Mouse (Mus musculus) heart, embryonic 13.5 days (tissue): ENCODE measurements around the gene Ndrg2. TPM values are rescaled to one million over a fixed set of nuclear protein-coding genes. Genes with fewer than 3 reads are reported as not detected.

ENCODE experiments used
- ATAC-seq: fragments of 200-750 bp; cut with Nextera tagmentation; 2 replicates; pipeline ENCODE4 v1.8.0; 2017; ENCODE audit warnings: moderate TSS enrichment; ENCODE audit not compliant: insufficient number of reproducible peaks, low FRiP score, low TSS enrichment; ENCODE audit errors: extremely low read depth
- H3K27ac ChIP-seq: fragments of 300-500 bp; sonication (generic); replicated peaks from 2 replicates; pipeline ENCODE4 v1.5.1; 2015; ENCODE audit warnings: moderate library complexity, mild to moderate bottlenecking, inconsistent platforms
- H3K27me3 ChIP-seq: fragments of 300-500 bp; sonication (generic); replicated peaks from 2 replicates; pipeline ENCODE4 v1.6.1; 2015; ENCODE audit warnings: mild to moderate bottlenecking, inconsistent platforms
- H3K36me3 ChIP-seq: fragments of 300-500 bp; sonication (generic); 2 replicates; pipeline ENCODE4 v1.6.1; 2015; ENCODE audit warnings: mild to moderate bottlenecking, inconsistent platforms
- H3K4me1 ChIP-seq: fragments of 300-500 bp; sonication (generic); 2 replicates; pipeline ENCODE4 v1.6.1; 2015; ENCODE audit warnings: inconsistent platforms
- H3K4me2 ChIP-seq: fragments of 300-500 bp; sonication (generic); 2 replicates; pipeline ENCODE4 v1.6.1; 2015; ENCODE audit warnings: inconsistent platforms, mild to moderate bottlenecking, moderate library complexity
- H3K4me3 ChIP-seq: fragments of 300-500 bp; sonication (generic); 2 replicates; pipeline ENCODE4 v1.5.1; 2015; ENCODE audit warnings: moderate library complexity, mild to moderate bottlenecking, inconsistent platforms
- H3K9ac ChIP-seq: fragments of 300-500 bp; sonication (generic); 2 replicates; pipeline ENCODE4 v1.6.1; 2015; ENCODE audit warnings: inconsistent platforms, mild to moderate bottlenecking, moderate library complexity
- H3K9me3 ChIP-seq: fragments of 300-500 bp; sonication (generic); 2 replicates; pipeline ENCODE4 v1.6.1; 2016; ENCODE audit warnings: inconsistent platforms
- WGBS: fragments of 180-500 bp; shearing (Covaris S2); methylation state at CpG from one replicate; pipeline ENCODE4 v1.1.7; 2015; ENCODE audit warnings: mixed read lengths; 5-methylcytosine and 5-hydroxymethylcytosine counted together
- polyA plus RNA-seq: library from polyadenylated mRNA; unstranded; fragments of >200 nt; fragmentation: Nextera tagmentation; extraction: Ambion mirVana; gene quantifications from 2 replicates; pipeline ENCODE4 v1.2.1, GENCODE M21; 2015

Ndrg2 gene
- polyA plus RNA-seq, 1 experiment from 2014 or later = 223 TPM

DNA sequence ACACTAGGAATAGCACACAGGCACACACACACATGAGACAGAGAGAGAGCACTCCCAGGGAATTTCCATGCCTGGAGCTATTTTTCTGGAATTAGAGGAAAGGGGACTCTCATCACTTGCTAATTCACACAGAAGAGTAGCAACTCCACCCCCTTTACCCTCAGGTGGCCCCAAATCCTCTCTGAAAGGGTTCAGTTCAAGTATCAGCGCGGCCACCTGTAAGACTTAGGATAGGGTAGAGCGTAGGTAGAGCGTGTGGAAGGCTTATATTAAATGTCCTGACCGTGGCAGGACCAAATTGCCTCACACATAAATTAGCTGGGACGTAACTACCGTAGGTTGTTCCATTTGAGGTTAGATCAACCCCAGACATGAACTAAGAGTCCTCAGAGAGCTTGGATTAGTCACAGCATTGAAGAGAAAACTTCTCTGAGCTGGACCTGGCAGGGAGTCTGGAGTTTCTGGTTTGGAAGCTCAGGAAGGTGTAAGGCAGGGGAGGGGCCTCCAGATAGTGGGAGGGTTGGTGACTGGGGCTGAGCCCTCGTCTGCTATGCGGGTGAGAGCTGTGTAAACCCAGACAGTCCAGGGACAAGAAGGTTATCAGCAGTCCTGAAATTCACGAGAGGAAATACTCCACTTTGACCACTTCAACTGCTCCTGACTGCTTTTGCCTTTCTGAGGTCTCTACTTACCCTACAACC, 20.7 kb downstream of the Ndrg2 start:
- ATAC-seq = no peak
- H3K27me3 ChIP-seq = no peaks in the 10 kb centered on the region
- no peak overlapping the region for H3K4me2 ChIP-seq
- no peak overlapping the region for H3K4me3 ChIP-seq
- peaks cover 16% of the 10 kb centered on the region for H3K4me1 ChIP-seq
- no peaks in the 10 kb centered on the region for H3K9me3 ChIP-seq
- H3K36me3 ChIP-seq = peaks cover 46% of the 10 kb centered on the region
- 24% methylated on average over 10 of the region's 10 CpGs for WGBS
- no peak overlapping the region for H3K27ac ChIP-seq
- H3K9ac ChIP-seq = 0 out of 2 replicates have a peak overlapping the region, but pooled peaks have one; percentile 28

DNA sequence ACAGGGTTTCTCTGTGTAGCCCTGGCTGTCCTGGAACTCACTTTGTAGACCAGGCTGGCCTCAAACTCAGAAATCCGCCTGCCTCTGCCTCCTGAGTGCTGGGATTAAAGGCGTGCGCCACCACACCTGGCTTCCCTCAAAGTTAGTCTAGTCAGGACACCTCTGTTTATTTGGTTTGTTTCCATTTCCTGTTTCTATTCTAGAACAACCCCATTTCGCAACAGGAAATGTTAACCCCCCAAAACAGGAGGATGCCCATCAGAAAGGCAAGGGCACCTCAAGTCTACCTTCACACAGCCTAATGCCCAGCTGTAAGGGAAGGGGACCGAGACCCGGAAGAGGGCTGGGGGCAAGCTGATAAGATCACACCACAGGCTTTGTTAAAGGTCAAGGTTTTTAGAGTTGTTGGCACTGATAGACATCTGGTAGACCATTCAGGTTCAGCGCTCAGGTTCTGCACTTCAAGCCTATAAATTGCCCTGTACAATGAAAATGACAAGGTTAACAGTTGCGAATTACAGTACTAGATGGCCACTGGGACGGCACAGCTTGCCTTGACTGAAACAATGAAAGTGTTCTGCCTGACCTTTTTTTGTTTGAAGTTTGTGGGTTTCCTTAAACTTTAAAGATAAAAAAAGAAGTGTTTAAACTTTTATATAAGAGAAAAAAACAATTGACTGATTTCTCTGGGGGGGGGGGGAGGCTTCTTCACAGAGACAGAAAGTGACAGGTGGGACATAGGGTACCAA, 21.6 kb downstream of the Ndrg2 start, which contains the start of gene Slc39a2:
TSS of gene Slc39a2 (plus strand) at position 699 of the 749 bp plus-strand sequence.
- 88% methylated on average over 9 of the region's 9 CpGs for WGBS
- Histone ChIP-seq H3K36me3 (peaks cover 55% of the 10 kb centered on the region), H3K27me3 (no peaks in the 10 kb centered on the region), H3K4me3 (no peak within 1 kb of the TSS), H3K4me1 (peaks cover 16% of the 10 kb centered on the region), H3K4me2 (no peak within 1 kb of the TSS), H3K27ac (no peak within 1 kb of the TSS), H3K9me3 (no peaks in the 10 kb centered on the region), H3K9ac (0 out of 2 replicates have a peak within 1 kb of the TSS, but pooled peaks have one; percentile 28)
- ATAC-seq = no peak

DNA sequence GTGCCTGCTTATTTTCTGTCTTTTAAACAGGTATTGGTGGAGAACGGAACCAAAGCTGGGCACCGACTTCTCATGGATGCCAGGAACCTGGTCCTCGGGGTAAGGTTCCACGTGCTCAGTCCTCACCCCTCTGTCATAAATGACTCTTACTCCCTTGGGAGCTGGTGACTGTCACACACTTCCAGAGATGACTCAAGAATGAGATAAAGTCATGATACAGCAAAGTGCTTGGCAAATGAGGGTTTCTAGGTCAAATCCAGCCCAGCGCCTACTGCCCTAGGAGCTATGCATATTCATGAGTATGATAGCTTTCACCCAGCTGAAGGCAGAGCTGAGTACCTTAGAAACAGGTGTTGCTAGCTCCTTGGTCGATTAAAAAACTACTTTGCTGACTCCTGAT, 24.1 kb downstream of the Ndrg2 start:
- no peak overlapping the region for H3K4me2 ChIP-seq
- peaks cover 29% of the 10 kb centered on the region for H3K4me1 ChIP-seq
- no peaks in the 10 kb centered on the region for H3K27me3 ChIP-seq
- 83% methylated on average over 6 of the region's 6 CpGs for WGBS
- ATAC-seq = no peak
- H3K9ac ChIP-seq = no peak overlapping the region
- no peak overlapping the region for H3K4me3 ChIP-seq
- H3K36me3 ChIP-seq = peaks cover 68% of the 10 kb centered on the region
- no peak overlapping the region for H3K27ac ChIP-seq
- no peaks in the 10 kb centered on the region for H3K9me3 ChIP-seq

DNA sequence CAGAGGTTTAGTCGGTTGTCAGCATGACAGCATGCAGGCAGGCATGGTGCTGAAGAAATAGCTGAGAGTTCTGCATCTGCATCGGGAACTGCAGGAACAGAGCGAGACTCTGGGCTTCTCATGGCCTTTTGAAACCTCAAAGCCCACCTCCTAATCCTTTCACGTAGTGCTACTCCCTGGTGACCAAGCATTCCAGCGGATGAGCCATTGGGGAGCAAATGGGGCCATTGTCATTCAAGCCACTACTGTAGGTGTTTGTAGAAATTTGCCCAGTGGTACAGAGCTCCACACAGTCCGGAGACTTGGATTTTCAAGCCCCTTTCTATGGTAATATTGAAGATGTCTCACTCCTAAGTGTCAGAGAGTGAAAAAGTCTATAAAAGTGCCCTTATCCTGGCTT, 27.9 kb downstream of the Ndrg2 start:
- H3K9me3 ChIP-seq = no peaks in the 10 kb centered on the region
- H3K36me3 ChIP-seq = peaks cover 53% of the 10 kb centered on the region
- 61% methylated on average over 6 of the region's 6 CpGs for WGBS
- H3K27me3 ChIP-seq = no peaks in the 10 kb centered on the region
- no peak overlapping the region for H3K27ac ChIP-seq
- H3K9ac ChIP-seq = 0 out of 2 replicates have a peak overlapping the region, but pooled peaks have one; percentile 8
- peak overlapping the region; percentile 80 for H3K4me3 ChIP-seq
- ATAC-seq = no peak
- peak overlapping the region; percentile 94 for H3K4me2 ChIP-seq
- H3K4me1 ChIP-seq = peaks cover 13% of the 10 kb centered on the region

DNA sequence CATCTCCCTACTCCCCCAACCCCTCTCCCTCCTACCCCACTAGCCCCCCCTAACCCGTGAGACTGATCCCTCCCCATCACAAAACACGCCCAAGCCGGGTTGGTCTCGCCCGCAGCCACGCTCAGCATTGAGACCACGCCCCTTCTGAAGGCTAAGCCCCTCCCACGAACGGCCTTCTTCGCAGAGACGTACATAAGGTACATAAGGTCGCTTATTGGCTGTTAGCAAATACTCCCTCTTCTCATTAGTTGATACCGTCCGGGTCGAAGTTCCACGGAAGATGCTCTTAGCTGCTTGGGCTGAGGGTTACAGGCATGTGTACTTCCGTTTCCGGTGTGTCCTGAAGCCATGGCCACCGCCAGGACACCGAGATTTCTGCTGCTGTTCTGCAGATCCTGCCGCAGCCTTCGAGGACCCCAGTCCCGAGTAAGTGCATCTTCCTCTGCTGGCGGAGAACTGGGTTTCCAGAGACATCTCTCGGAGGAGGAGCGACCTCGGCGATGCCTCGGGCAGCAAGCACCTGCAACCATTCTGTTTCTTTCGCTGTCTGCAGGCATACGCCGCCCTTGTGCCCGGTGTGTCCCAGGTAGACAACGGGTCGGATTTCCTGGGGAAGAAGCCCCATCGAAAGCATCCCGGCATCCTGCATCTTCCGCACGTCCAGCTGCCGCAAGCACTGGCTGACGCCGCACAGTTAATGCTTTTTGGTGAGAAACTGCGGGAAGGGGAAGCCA, 29.2 kb downstream of the Ndrg2 start, which contains the start of gene Mettl17:
TSS of gene Mettl17 (plus strand) at position 245 of the 734 bp plus-strand sequence.
- H3K27me3 ChIP-seq = no peaks in the 10 kb centered on the region
- H3K27ac ChIP-seq = peak within 1 kb of the TSS; percentile 80
- peak within 1 kb of the TSS; percentile 80 for H3K4me3 ChIP-seq
- peaks cover 13% of the 10 kb centered on the region for H3K4me1 ChIP-seq
- H3K4me2 ChIP-seq = peak within 1 kb of the TSS; percentile 94
- peaks cover 40% of the 10 kb centered on the region for H3K36me3 ChIP-seq
- peak within 1 kb of the TSS; percentile 88 for H3K9ac ChIP-seq
- H3K9me3 ChIP-seq = no peaks in the 10 kb centered on the region
- under 1% methylated on average over 43 of the region's 43 CpGs for WGBS
- peak; percentile 89 for ATAC-seq

DNA sequence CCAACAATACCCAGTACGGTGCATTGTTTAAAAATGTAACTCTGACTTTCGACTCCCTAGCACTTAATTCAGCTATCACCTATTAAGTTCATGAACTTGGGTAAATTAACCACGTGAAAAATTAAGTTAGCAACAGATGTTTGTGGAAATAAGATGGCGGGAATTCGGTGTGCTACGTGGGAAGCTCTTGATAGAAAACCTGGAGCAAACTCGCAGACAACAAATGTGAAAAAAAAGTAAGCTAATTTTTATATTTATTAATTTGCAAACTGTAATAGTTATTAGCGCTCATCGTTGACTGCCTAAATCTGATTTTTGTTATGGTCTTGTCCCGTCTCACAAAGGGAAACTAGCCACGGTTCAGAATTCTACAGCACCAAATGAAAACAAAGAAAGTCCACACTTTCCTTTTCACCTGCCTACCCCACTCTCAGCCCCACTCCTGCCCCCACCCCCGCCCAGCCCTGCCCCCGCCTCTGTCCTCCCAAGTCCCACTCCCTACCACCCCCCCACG, 29.9 kb downstream of the Ndrg2 start:
- ATAC-seq = no peak
- peak overlapping the region; percentile 80 for H3K27ac ChIP-seq

DNA sequence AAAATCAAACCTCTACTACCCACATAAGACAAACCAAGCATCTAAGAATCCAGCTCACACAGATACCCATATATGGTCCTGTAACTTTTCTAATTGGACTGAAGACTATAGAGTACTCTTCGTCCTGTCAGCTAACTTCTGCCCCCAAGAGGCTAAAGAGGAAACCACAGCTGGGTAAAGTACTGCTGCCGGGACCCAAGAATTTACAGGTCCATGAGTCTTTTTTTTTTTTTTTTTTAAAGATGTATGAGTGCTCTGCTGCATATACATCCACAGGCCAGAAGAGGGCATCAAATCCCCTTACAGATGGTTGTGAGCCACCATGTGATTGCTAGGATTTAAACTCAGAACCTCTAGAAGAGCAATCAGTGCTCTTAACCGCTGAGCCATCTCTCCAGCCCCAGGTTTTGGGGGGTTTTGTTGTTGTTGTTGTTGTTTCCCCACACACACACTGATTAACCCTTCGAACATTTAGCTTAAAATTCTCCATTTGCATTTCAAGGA, 30.4 kb downstream of the Ndrg2 start:
- peak overlapping the region; percentile 80 for H3K27ac ChIP-seq
- peak overlapping the region; percentile 80 for H3K4me3 ChIP-seq
- H3K9me3 ChIP-seq = no peaks in the 10 kb centered on the region
- H3K9ac ChIP-seq = peak overlapping the region; percentile 88
- H3K4me2 ChIP-seq = peak overlapping the region; percentile 94
- WGBS = under 1% methylated on average over 4 of the region's 4 CpGs
- H3K4me1 ChIP-seq = peaks cover 13% of the 10 kb centered on the region
- peaks cover 28% of the 10 kb centered on the region for H3K36me3 ChIP-seq
- no peaks in the 10 kb centered on the region for H3K27me3 ChIP-seq
- ATAC-seq = no peak; the same call in 1 of the 2 replicates

More for the DNA sequence above, 29.9 kb downstream of the Ndrg2 start:
- WGBS = 2% methylated on average over 14 of the region's 14 CpGs
- Histone ChIP-seq H3K36me3 (peaks cover 33% of the 10 kb centered on the region), H3K4me2 (peak overlapping the region; percentile 94), H3K9me3 (no peaks in the 10 kb centered on the region), H3K4me3 (peak overlapping the region; percentile 80), H3K27me3 (no peaks in the 10 kb centered on the region), H3K9ac (peak overlapping the region; percentile 88), H3K4me1 (peaks cover 13% of the 10 kb centered on the region)

DNA sequence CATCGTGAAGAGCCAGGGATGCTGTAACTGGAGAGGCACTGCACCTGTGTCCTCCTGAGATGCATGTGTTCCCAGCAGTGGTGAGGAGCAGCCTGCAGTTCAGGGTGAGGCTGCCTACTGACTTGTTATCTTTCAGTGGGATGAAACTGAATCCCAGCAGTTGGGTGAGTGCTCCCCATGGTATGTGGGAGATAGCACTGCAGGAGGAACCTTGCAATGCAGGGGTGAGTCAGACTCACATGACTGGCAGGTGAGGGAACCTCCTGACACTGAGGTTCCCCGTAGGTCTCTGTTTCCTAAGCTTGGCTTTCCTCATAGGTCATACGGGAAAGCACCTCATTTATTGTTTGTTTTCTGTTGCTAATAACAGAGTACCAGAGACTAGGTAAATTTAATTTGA, 36.4 kb downstream of the Ndrg2 start:
- WGBS = 69% methylated on average over 3 of the region's 3 CpGs

DNA sequence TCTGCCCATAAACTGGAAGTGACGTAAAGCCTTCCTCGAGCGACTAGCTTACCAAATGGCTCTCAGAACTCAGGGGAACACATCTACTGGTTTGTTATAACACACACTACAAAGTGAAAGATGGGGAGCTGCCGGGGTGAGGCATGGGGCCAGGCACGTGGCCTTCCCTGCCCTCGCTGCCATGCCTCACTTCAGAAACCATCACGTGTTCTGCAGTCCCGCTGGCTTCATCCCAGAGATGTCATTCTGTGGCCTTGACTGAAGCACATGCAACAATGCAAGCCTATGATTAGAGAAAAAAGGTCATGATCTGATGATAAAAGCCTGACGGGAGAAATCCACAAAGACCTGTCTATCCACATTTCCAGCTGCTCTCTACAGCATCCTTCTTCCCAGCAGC, 42.2 kb downstream of the Ndrg2 start:
- H3K27me3 ChIP-seq = peaks cover 2% of the 10 kb centered on the region; the same call in 1 of the 2 replicates
- H3K36me3 ChIP-seq = no peaks in the 10 kb centered on the region
- 72% methylated on average over 9 of the region's 9 CpGs for WGBS
- ATAC-seq = no peak
- no peak overlapping the region for H3K27ac ChIP-seq
- H3K9me3 ChIP-seq = no peaks in the 10 kb centered on the region
- no peak overlapping the region for H3K4me2 ChIP-seq
- H3K4me1 ChIP-seq = no peaks in the 10 kb centered on the region
- no peak overlapping the region for H3K4me3 ChIP-seq
- no peak overlapping the region for H3K9ac ChIP-seq

More for the DNA sequence above, 36.4 kb downstream of the Ndrg2 start:
- no peak overlapping the region for H3K9ac ChIP-seq
- no peak overlapping the region for H3K4me3 ChIP-seq
- H3K4me2 ChIP-seq = no peak overlapping the region
- ATAC-seq = no peak
- no peaks in the 10 kb centered on the region for H3K36me3 ChIP-seq
- H3K27ac ChIP-seq = no peak overlapping the region
- H3K4me1 ChIP-seq = no peaks in the 10 kb centered on the region
- H3K9me3 ChIP-seq = no peaks in the 10 kb centered on the region
- H3K27me3 ChIP-seq = 0 out of 2 replicates have a peak, but pooled peaks cover 2% of the 10 kb centered on the region

DNA sequence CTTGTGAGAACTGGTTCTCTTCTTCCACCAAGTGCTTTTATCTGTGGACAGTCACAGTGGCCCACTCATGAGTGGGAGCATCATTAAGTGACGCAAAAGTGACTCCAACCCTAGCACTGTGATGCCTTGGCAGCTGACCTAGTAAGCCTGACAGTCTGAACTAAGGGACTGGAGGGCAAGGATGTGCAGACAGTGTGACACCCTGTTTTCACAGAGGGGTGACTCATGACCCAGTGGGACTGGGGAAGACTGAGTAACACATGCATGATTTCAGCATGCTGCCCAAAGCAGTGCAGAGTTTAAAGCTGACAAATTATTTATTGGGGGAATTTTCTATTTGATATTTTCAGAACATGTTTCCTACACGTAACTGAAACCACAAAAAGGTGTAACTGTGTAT, 43.2 kb downstream of the Ndrg2 start:
- Histone ChIP-seq H3K4me1 (no peaks in the 10 kb centered on the region), H3K27me3 (peaks cover under 1% of the 10 kb centered on the region; the same call in 1 of the 2 replicates), H3K36me3 (no peaks in the 10 kb centered on the region), H3K9ac (no peak overlapping the region), H3K4me3 (no peak overlapping the region), H3K4me2 (no peak overlapping the region), H3K9me3 (no peaks in the 10 kb centered on the region), H3K27ac (no peak overlapping the region)
- ATAC-seq = no peak
- 59% methylated on average over 2 of the region's 2 CpGs for WGBS
